Mouse (Mus musculus): ENCODE measurements around the gene Tmem151b. TPM values are rescaled to one million over a fixed set of nuclear protein-coding genes. Genes with fewer than 3 reads are reported as not detected.

The Tmem151b gene
- polyA plus RNA-seq, 1 experiment = not detected

GRCm38 (mm10) chr17:45559732-45560525, 10.5 kb upstream of the Tmem151b start:
- Histone ChIP-seq H3K27ac (replicated peaks; ENCODE audit: low read depth, low read length) (no peak overlapping the region), H3K4me3 (ENCODE audit: insufficient read depth, low read depth, low read length) (no peak overlapping the region), H3K4me1 (ENCODE audit: control insufficient read depth, insufficient read depth, insufficient read length, low read length) (no peaks in the 10 kb centered on the region; the same call in 1 of the 2 replicates)

GRCm38 (mm10) chr17:45557998-45558862, 8.8 kb upstream of the Tmem151b start:
- Histone ChIP-seq H3K4me1 (ENCODE audit: control insufficient read depth, insufficient read depth, insufficient read length, low read length) (no peaks in the 10 kb centered on the region; the same call in 1 of the 2 replicates), H3K27ac (replicated peaks; ENCODE audit: low read depth, low read length) (no peak overlapping the region), H3K4me3 (ENCODE audit: insufficient read depth, low read depth, low read length) (peak overlapping the region; percentile 90)

GRCm38 (mm10) chr17:45557246-45557824, 7.9 kb upstream of the Tmem151b start:
- Histone ChIP-seq H3K4me1 (ENCODE audit: control insufficient read depth, insufficient read depth, insufficient read length, low read length) (no peaks in the 10 kb centered on the region; the same call in 1 of the 2 replicates), H3K27ac (replicated peaks; ENCODE audit: low read depth, low read length) (peak overlapping the region; percentile 10; the same call in 1 of the 2 replicates), H3K4me3 (ENCODE audit: insufficient read depth, low read depth, low read length) (peak overlapping the region; percentile 90)

- H3K4me3 ChIP-seq (ENCODE audit: insufficient read depth, low read depth, low read length) = peak overlapping the region; percentile 90
- H3K27ac ChIP-seq (replicated peaks; ENCODE audit: low read depth, low read length) = peak overlapping the region; percentile 10; the same call in 1 of the 2 replicates
- no peaks in the 10 kb centered on the region; the same call in 1 of the 2 replicates for H3K4me1 ChIP-seq (ENCODE audit: control insufficient read depth, insufficient read depth, insufficient read length, low read length)
Observed at GRCm38 (mm10) chr17:45556514-45557245, 7.2 kb upstream of the Tmem151b start.

- 0 out of 2 replicates have a peak overlapping the region, but pooled peaks have one; percentile 31 for H3K27ac ChIP-seq (replicated peaks; ENCODE audit: low read depth, low read length)
Observed at GRCm38 (mm10) chr17:45556107-45556489, 6.6 kb upstream of the Tmem151b start.

GRCm38 (mm10) chr17:45555452-45556106, 6.1 kb upstream of the Tmem151b start, which contains the start of gene Nfkbie:
Nfkbie (plus strand) TSS chr17:45555703.
- Histone ChIP-seq H3K27ac (replicated peaks; ENCODE audit: low read depth, low read length) (peak within 1 kb of the TSS; percentile 31; the same call in 1 of the 2 replicates), H3K4me1 (ENCODE audit: control insufficient read depth, insufficient read depth, insufficient read length, low read length) (no peaks in the 10 kb centered on the region; the same call in 1 of the 2 replicates), H3K4me3 (ENCODE audit: insufficient read depth, low read depth, low read length) (peak within 1 kb of the TSS; percentile 90)

More at GRCm38 (mm10) chr17:45556107-45556489, 6.6 kb upstream of the Tmem151b start:
- Histone ChIP-seq H3K4me3 (ENCODE audit: insufficient read depth, low read depth, low read length) (peak overlapping the region; percentile 90), H3K4me1 (ENCODE audit: control insufficient read depth, insufficient read depth, insufficient read length, low read length) (no peaks in the 10 kb centered on the region; the same call in 1 of the 2 replicates)

GRCm38 (mm10) chr17:45554420-45554819, 4.9 kb upstream of the Tmem151b start:
- Histone ChIP-seq H3K27ac (replicated peaks; ENCODE audit: low read depth, low read length) (no peak overlapping the region), H3K4me3 (ENCODE audit: insufficient read depth, low read depth, low read length) (no peak overlapping the region), H3K4me1 (ENCODE audit: control insufficient read depth, insufficient read depth, insufficient read length, low read length) (no peaks in the 10 kb centered on the region; the same call in 1 of the 2 replicates)

GRCm38 (mm10) chr17:45553065-45553464, 3.6 kb upstream of the Tmem151b start:
- Histone ChIP-seq H3K4me1 (ENCODE audit: control insufficient read depth, insufficient read depth, insufficient read length, low read length) (no peaks in the 10 kb centered on the region; the same call in 1 of the 2 replicates), H3K27ac (replicated peaks; ENCODE audit: low read depth, low read length) (no peak overlapping the region), H3K4me3 (ENCODE audit: insufficient read depth, low read depth, low read length) (no peak overlapping the region)

- Histone ChIP-seq H3K4me3 (ENCODE audit: insufficient read depth, low read depth, low read length) (no peak overlapping the region), H3K4me1 (ENCODE audit: control insufficient read depth, insufficient read depth, insufficient read length, low read length) (no peaks in the 10 kb centered on the region), H3K27ac (replicated peaks; ENCODE audit: low read depth, low read length) (no peak overlapping the region)
Observed at GRCm38 (mm10) chr17:45551816-45552451, 2.5 kb upstream of the Tmem151b start.

GRCm38 (mm10) chr17:45551249-45551796, 1.8 kb upstream of the Tmem151b start:
- no peaks in the 10 kb centered on the region for H3K4me1 ChIP-seq (ENCODE audit: control insufficient read depth, insufficient read depth, insufficient read length, low read length)
- H3K4me3 ChIP-seq (ENCODE audit: insufficient read depth, low read depth, low read length) = no peak overlapping the region
- H3K27ac ChIP-seq (replicated peaks; ENCODE audit: low read depth, low read length) = no peak overlapping the region

- Histone ChIP-seq H3K4me1 (ENCODE audit: control insufficient read depth, insufficient read depth, insufficient read length, low read length) (no peaks in the 10 kb centered on the region), H3K27ac (replicated peaks; ENCODE audit: low read depth, low read length) (no peak overlapping the region), H3K4me3 (ENCODE audit: insufficient read depth, low read depth, low read length) (no peak overlapping the region)
Observed at GRCm38 (mm10) chr17:45550253-45550652, 776 bp upstream of the Tmem151b start.

GRCm38 (mm10) chr17:45548541-45549512, 650 bp downstream of the Tmem151b start:
- Histone ChIP-seq H3K4me3 (ENCODE audit: insufficient read depth, low read depth, low read length) (peak overlapping the region; percentile 11; the same call in 1 of the 2 replicates), H3K27ac (replicated peaks; ENCODE audit: low read depth, low read length) (no peak overlapping the region), H3K4me1 (ENCODE audit: control insufficient read depth, insufficient read depth, insufficient read length, low read length) (no peaks in the 10 kb centered on the region)
